Mouse (Mus musculus): ENCODE measurements around the gene Lpar6.

Gene Lpar6

DNA sequence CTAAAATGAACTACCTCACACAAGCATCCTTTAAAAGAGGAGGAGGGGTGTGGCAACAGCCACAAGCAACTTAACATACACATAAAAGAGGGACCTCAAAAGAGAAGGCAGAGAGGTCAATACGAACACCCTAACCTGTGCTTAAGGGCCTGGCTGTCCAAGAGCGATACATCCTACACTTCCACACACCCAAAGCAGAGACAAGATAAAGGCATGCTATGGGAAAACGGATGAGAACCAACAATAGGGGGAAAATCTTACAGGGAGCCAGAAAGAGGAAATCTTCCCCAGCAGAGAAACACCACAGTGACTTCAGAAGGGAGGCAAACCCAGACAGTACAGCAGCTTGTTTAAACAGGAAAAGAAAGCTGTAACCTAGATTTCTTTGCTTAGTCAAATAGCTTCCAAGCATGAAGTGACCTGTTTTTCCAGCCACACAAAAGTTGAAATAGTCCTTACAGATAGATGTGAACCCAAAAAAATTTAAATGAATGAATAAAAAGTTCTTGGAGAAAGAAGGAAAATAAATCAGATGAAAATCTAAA is 17.8 kb downstream of the Lpar6 start:
- no peak for DNase-seq (ENCODE audit: low spot score in 2 of 2)

DNA sequence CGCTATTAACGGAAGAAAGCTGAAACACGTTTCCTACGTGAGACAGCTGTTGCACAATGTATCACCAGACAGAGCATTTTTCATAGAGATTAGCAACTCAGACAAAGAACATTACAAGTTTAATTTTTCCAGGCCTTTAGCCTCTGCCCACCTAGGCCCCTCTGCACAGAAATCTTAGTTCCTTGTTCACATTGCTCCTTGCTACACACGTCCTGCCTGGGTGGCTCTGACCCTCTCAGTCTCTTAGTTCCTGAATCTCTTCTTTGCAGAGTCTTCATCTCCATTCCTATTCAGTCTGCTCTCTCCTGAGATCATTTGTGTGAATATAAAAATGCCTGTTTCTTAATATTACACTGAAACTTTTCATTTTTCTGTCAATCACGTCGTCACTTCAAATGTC is 19.7 kb downstream of the Lpar6 start:
- DNase-seq (ENCODE audit: low spot score in 2 of 2): no peak

DNA sequence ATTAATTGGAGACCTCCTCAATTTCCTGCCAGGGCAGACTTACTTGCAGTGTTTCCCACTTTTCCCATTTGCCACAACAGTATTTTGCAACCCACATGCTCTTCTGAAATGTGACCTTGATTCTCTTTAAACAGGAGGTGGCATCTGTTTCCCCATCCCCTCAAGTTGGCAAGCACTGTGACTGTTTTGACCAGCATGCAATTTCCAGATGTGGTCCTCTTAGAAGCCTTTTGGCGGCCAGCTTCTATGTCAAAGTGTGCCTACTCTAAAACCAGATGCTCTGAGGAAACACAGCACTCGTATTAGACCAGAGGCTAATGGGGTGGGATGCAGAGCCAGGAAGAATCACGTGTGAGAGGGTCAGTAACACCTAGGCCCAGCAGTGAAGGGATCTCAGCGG is 20.5 kb downstream of the Lpar6 start:
- no peak for DNase-seq (ENCODE audit: low spot score in 2 of 2)

DNA sequence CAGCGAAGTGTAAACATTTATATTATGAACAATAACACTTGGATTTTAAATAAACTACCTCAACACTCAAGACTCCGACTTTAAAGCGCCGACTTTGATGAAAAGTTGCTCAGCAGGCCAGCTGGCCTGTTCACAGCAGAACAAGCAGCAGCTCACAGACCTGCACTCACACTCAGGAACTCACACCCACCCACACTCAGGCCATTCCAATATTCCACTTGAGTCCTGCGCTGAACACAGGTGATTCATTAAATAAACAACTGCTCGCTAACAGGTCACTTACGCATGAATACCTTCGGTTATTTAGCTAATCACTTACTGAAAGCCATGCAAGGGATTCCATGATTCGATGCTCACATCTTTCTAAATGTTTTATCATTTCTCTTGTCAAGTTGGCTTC is 24.5 kb downstream of the Lpar6 start:
- DNase-seq (ENCODE audit: low spot score in 2 of 2): no peak

DNA sequence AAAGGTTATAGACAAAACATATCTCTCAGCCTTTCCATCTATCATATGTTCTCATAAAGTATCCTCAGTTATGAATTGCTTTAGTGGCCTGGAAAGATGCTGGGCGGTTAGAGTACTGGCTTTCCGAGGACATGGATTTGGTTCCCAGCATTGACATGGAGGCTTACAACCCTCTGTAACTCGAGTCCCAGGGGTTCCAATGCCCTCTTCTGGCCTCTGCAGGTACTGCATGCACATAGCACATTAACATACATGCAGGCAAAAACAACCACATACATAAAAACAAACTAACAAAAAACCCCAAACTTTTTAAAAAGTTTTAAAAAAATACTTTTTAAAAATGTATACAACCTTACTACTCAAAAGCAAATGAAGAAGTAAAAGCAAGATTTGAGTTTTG is 28.5 kb downstream of the Lpar6 start:
- DNase-seq (ENCODE audit: low spot score in 2 of 2): no peak

DNA sequence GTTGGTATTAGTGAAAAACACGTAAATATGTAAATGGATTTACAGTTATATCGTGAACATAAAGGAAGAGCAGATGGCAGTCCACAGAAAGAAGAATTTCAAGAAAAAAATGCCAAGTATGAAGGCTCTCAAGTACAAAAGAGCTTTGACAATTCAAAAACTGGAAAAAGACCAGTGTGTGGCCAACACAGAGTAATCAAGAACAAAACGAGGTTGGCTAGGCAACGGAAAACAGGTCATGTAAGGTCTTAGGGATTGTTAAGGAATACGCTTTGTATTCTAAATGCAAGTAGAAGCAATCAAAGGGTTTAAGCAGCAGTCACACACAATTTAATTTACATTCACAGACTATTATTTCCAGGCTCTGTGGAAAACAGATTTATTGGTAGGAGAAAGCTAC is 34.1 kb downstream of the Lpar6 start:
- no peak for DNase-seq (ENCODE audit: low spot score in 2 of 2)

DNA sequence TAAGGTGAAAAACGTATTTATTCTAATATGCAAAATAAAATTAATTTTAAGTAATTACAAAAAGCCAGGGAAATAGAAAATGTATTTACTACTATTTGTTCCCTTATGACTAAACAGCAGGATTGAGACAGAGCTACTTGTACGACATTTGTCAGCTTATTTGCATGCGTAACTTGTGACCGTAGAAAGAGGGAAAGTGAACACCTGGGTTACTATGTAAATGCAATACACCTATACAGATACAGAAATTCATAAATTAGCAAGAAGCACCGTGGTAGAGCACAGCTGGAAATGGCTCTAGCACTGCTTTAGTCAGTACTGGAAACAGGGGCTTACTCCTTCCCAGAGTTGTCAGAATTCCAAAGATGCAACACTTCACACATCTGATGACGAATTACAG is 41.4 kb downstream of the Lpar6 start:
- DNase-seq (ENCODE audit: low spot score in 2 of 2): no peak

DNA sequence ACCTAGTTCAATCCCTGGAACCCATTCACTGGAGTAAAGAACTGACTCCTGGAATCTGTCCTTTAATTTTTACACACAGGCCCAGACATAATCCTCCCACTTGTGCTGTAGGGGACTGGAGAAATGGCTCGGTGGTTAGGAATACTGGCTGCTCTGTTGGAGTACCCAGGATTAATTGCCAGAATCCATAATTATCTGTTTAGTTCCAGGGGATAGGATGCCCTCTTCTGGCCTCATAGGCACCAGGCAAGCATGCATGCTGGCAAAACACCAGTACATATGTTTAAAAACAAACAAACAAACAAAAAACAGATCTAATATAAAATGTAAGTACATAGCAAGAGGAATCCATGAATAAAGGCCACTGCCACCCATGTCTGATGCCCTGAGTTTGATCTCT is 43.3 kb downstream of the Lpar6 start:
- DNase-seq (ENCODE audit: low spot score in 2 of 2): no peak

DNA sequence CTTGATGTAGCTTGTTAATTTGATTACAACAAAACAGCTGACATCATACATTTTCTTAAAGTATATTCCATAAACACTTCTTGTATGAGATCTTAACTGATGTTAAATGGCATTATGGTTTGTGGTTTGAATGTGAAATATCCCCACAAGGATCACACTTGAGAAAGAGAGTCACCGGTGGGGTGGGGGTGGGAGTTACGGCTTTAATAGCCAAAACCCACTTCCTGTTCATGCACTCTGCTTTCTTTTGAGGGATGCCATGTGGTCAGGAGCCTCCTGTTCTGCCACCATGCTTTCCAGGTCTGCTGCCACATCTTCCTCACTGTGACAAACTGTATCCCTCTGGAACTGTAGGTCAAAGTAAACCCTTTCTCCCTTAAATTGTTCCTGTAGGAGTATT is 52.2 kb downstream of the Lpar6 start:
- DNase-seq (ENCODE audit: low spot score in 2 of 2): no peak

DNA sequence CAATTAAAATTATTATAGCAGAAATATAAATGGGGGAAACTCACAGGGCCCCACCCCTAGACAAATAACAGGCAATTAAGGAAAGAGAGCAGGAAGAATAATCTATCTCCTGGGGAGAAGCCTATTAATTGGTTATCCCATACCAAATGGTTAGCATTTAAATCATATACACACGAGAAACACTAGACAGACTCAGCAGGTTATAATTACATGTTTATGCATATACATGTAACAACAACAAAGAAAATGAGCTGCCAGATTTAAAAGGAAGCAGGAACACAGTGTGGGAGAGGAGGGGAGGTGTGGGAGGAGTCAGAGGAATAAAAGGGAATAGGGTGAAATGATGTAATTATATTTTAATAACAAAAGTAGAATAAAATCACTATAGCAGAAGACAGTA is 54.7 kb downstream of the Lpar6 start:
- no peak for DNase-seq (ENCODE audit: low spot score in 2 of 2)

All from left cerebral cortex, adult 9 months (tissue).